Mouse (Mus musculus) neural tube, embryonic 14.5 days (tissue): Measurements from ENCODE around the gene Wdr82. TPM values are rescaled to one million over a fixed set of nuclear protein-coding genes. Genes with fewer than 3 reads are reported as not detected.

Source experiments
- ATAC-seq: fragments of 200-750 bp; cut with Nextera tagmentation; 2 replicates; pipeline ENCODE4 v1.8.0; 2017; ENCODE audit warnings: low read depth, mild to moderate bottlenecking, moderate TSS enrichment, moderate library complexity
- H3K27ac ChIP-seq: fragments of 300-500 bp; sonication (generic); 2 replicates; pipeline ENCODE4 v1.5.1; 2014; ENCODE audit warnings: low read depth, mild to moderate bottlenecking, control low read depth, low read length, moderate library complexity, mixed read lengths
- H3K27me3 ChIP-seq: fragments of 300-500 bp; sonication (generic); 2 replicates; pipeline ENCODE4 v1.6.1; 2014; ENCODE audit warnings: low read length; ENCODE audit not compliant: control insufficient read depth, insufficient read depth
- H3K36me3 ChIP-seq: fragments of 300-500 bp; sonication (generic); 2 replicates; pipeline ENCODE4 v1.6.1; 2014; ENCODE audit warnings: low read length, mixed read lengths; ENCODE audit not compliant: control insufficient read depth, insufficient read depth
- H3K4me1 ChIP-seq: fragments of 300-500 bp; sonication (generic); 2 replicates; pipeline ENCODE4 v1.6.1; 2014; ENCODE audit warnings: low read length; ENCODE audit not compliant: control insufficient read depth, insufficient read depth
- H3K4me2 ChIP-seq: fragments of 300-500 bp; sonication (generic); 2 replicates; pipeline ENCODE4 v1.6.1; 2014; ENCODE audit warnings: mild to moderate bottlenecking, low read depth, low read length, control low read depth
- H3K4me3 ChIP-seq: fragments of 300-500 bp; sonication (generic); 2 replicates; pipeline ENCODE4 v1.5.1; 2014; ENCODE audit warnings: low read depth, low read length, control low read depth, mixed read lengths
- H3K9ac ChIP-seq: fragments of 300-500 bp; sonication (generic); replicated peaks from 2 replicates; pipeline ENCODE4 v1.6.1; 2014; ENCODE audit warnings: low read depth, mild to moderate bottlenecking, control low read depth, low read length, mixed read lengths
- H3K9me3 ChIP-seq: fragments of 300-500 bp; sonication (generic); 2 replicates; pipeline ENCODE4 v1.6.1; 2016; ENCODE audit warnings: low read length; ENCODE audit not compliant: control insufficient read depth
- WGBS: fragments of 180-500 bp; shearing (Covaris S2); extraction: QIAGEN DNeasy Blood & Tissue Kit; methylation state at CpG from one replicate; pipeline ENCODE4 v1.1.7; 2014; 5-methylcytosine and 5-hydroxymethylcytosine counted together
- polyA plus RNA-seq: library from polyadenylated mRNA; unstranded; fragments of >200 nt; fragmentation: Nextera tagmentation; extraction: Ambion mirVana; gene quantifications from 2 replicates; pipeline ENCODE4 v1.2.1, GENCODE M21; 2014

Gene Wdr82
- polyA plus RNA-seq, 1 experiment from 2014 or later: 40.4 TPM

- 61% methylated on average over 24 of the region's 24 CpGs for WGBS
- Histone ChIP-seq H3K4me3 (peak overlapping the region; percentile 32), H3K9ac (peak overlapping the region; percentile 53), H3K4me1 (no peaks in the 10 kb centered on the region), H3K27ac (no peak overlapping the region), H3K9me3 (no peaks in the 10 kb centered on the region), H3K4me2 (peak overlapping the region; percentile 65), H3K27me3 (no peaks in the 10 kb centered on the region), H3K36me3 (no peaks in the 10 kb centered on the region)
- ATAC-seq: peak; percentile 26; the same call in 1 of the 2 replicates
These were observed 54.9 kb downstream of the Wdr82 start for GRCm38 (mm10) chr9:106225469-106226150.

GRCm38 (mm10) chr9:106226151-106226682 is 55.5 kb downstream of the Wdr82 start:
- no peaks in the 10 kb centered on the region for H3K4me1 ChIP-seq
- no peaks in the 10 kb centered on the region for H3K36me3 ChIP-seq

GRCm38 (mm10) chr9:106227790-106228429 is 57.2 kb downstream of the Wdr82 start:
- Histone ChIP-seq H3K27me3 (no peaks in the 10 kb centered on the region), H3K4me2 (no peak overlapping the region), H3K4me3 (no peak overlapping the region), H3K9ac (no peak overlapping the region), H3K4me1 (no peaks in the 10 kb centered on the region), H3K9me3 (no peaks in the 10 kb centered on the region), H3K27ac (no peak overlapping the region), H3K36me3 (peaks cover 5% of the 10 kb centered on the region)
- WGBS: 81% methylated on average over 8 of the region's 8 CpGs
- ATAC-seq: no peak

More at GRCm38 (mm10) chr9:106226151-106226682, 55.5 kb downstream of the Wdr82 start:
- 6% methylated on average over 34 of the region's 34 CpGs for WGBS
- peak overlapping the region; percentile 32 for H3K4me3 ChIP-seq
- ATAC-seq: peak; percentile 80
- H3K9me3 ChIP-seq: no peaks in the 10 kb centered on the region
- H3K4me2 ChIP-seq: peak overlapping the region; percentile 65
- H3K27me3 ChIP-seq: no peaks in the 10 kb centered on the region
- H3K27ac ChIP-seq: no peak overlapping the region
- H3K9ac ChIP-seq: peak overlapping the region; percentile 53

GRCm38 (mm10) chr9:106230051-106230733 is 59.5 kb downstream of the Wdr82 start:
- H3K27me3 ChIP-seq: no peaks in the 10 kb centered on the region
- peaks cover 19% of the 10 kb centered on the region for H3K36me3 ChIP-seq
- H3K4me2 ChIP-seq: no peak overlapping the region
- H3K4me3 ChIP-seq: no peak overlapping the region
- H3K9me3 ChIP-seq: no peaks in the 10 kb centered on the region
- WGBS: 90% methylated on average over 7 of the region's 9 CpGs
- ATAC-seq: no peak
- no peaks in the 10 kb centered on the region for H3K4me1 ChIP-seq
- no peak overlapping the region for H3K27ac ChIP-seq
- H3K9ac ChIP-seq: no peak overlapping the region

GRCm38 (mm10) chr9:106230734-106231106 is 60.0 kb downstream of the Wdr82 start:
- no peaks in the 10 kb centered on the region for H3K9me3 ChIP-seq
- H3K4me1 ChIP-seq: no peaks in the 10 kb centered on the region
- peaks cover 19% of the 10 kb centered on the region for H3K36me3 ChIP-seq
- 66% methylated on average over 3 of the region's 3 CpGs for WGBS
- no peak overlapping the region for H3K9ac ChIP-seq
- no peak for ATAC-seq
- no peaks in the 10 kb centered on the region for H3K27me3 ChIP-seq
- no peak overlapping the region for H3K4me3 ChIP-seq
- no peak overlapping the region for H3K27ac ChIP-seq
- H3K4me2 ChIP-seq: no peak overlapping the region

GRCm38 (mm10) chr9:106231220-106231619 is 60.5 kb downstream of the Wdr82 start:
- Histone ChIP-seq H3K36me3 (peaks cover 22% of the 10 kb centered on the region), H3K4me1 (no peaks in the 10 kb centered on the region), H3K9me3 (no peaks in the 10 kb centered on the region), H3K27ac (no peak overlapping the region), H3K4me2 (no peak overlapping the region), H3K27me3 (no peaks in the 10 kb centered on the region), H3K9ac (no peak overlapping the region), H3K4me3 (no peak overlapping the region)
- no peak for ATAC-seq
- 90% methylated on average over 7 of the region's 7 CpGs for WGBS

GRCm38 (mm10) chr9:106231816-106232215 is 61.1 kb downstream of the Wdr82 start:
- Histone ChIP-seq H3K27ac (no peak overlapping the region), H3K4me2 (no peak overlapping the region), H3K27me3 (no peaks in the 10 kb centered on the region), H3K4me3 (no peak overlapping the region), H3K9ac (no peak overlapping the region), H3K9me3 (no peaks in the 10 kb centered on the region), H3K4me1 (no peaks in the 10 kb centered on the region), H3K36me3 (peaks cover 28% of the 10 kb centered on the region)
- ATAC-seq: no peak
- 86% methylated on average over 4 of the region's 4 CpGs for WGBS

GRCm38 (mm10) chr9:106232956-106233355 is 62.2 kb downstream of the Wdr82 start:
- Histone ChIP-seq H3K4me2 (no peak overlapping the region), H3K36me3 (peaks cover 39% of the 10 kb centered on the region), H3K9ac (no peak overlapping the region), H3K27me3 (no peaks in the 10 kb centered on the region), H3K4me1 (no peaks in the 10 kb centered on the region), H3K27ac (no peak overlapping the region), H3K4me3 (no peak overlapping the region), H3K9me3 (no peaks in the 10 kb centered on the region)
- no peak for ATAC-seq
- WGBS: 86% methylated on average over 3 of the region's 3 CpGs

- Histone ChIP-seq H3K36me3 (peaks cover 49% of the 10 kb centered on the region), H3K4me2 (no peak overlapping the region), H3K27ac (no peak overlapping the region), H3K9me3 (no peaks in the 10 kb centered on the region), H3K4me3 (no peak overlapping the region), H3K4me1 (no peaks in the 10 kb centered on the region), H3K9ac (no peak overlapping the region), H3K27me3 (no peaks in the 10 kb centered on the region)
- ATAC-seq: no peak
- 78% methylated on average over 6 of the region's 6 CpGs for WGBS
These were observed 63.2 kb downstream of the Wdr82 start for GRCm38 (mm10) chr9:106233953-106234352.
